Mouse (Mus musculus): ENCODE data around the gene Slc37a2. TPM values are rescaled to one million over a fixed set of nuclear protein-coding genes. Genes with fewer than 3 reads are reported as not detected.
A peak's percentile ranks its signal among the peaks of the same experiment; 100 is the strongest.

Gene Slc37a2
- polyA plus RNA-seq, 1 experiment from 2014 or later: 1.5 TPM

- DNase-seq (ENCODE audit: low spot score) (no peak), ATAC-seq (replicated peaks; ENCODE audit: low FRiP score, low TSS enrichment, low read depth) (no peak)
Observed at GRCm38 (mm10) chr9:37232201-37233195, 23.0 kb downstream of the Slc37a2 start.

GRCm38 (mm10) chr9:37230486-37231195, 24.9 kb downstream of the Slc37a2 start:
- no peaks in the 10 kb centered on the region for H3K9me3 ChIP-seq (ENCODE audit: control insufficient read depth, low read length)
- no peak overlapping the region for H3K9ac ChIP-seq (ENCODE audit: low read length)
- 91% methylated on average over 9 of the region's 9 CpGs for WGBS
- no peak overlapping the region for H3K4me3 ChIP-seq (ENCODE audit: low read depth, low read length)
- no peaks in the 10 kb centered on the region for H3K36me3 ChIP-seq (ENCODE audit: control insufficient read depth, insufficient read depth, low read length)
- no peak for DNase-seq (ENCODE audit: low spot score)
- no peak overlapping the region for H3K27ac ChIP-seq (ENCODE audit: low read depth)
- no peaks in the 10 kb centered on the region for H3K27me3 ChIP-seq (replicated peaks; ENCODE audit: control insufficient read depth, insufficient read depth, low read length)
- no peak for ATAC-seq (replicated peaks; ENCODE audit: low FRiP score, low TSS enrichment, low read depth)
- H3K4me1 ChIP-seq (replicated peaks; ENCODE audit: control insufficient read depth, insufficient read depth, low read length): no peaks in the 10 kb centered on the region
- H3K4me2 ChIP-seq (ENCODE audit: low read length): no peak overlapping the region

More at GRCm38 (mm10) chr9:37232201-37233195, 23.0 kb downstream of the Slc37a2 start:
- H3K4me2 ChIP-seq (ENCODE audit: low read length): no peak overlapping the region
- H3K4me1 ChIP-seq (replicated peaks; ENCODE audit: control insufficient read depth, insufficient read depth, low read length): no peaks in the 10 kb centered on the region
- no peak overlapping the region for H3K27ac ChIP-seq (ENCODE audit: low read depth)
- H3K9ac ChIP-seq (ENCODE audit: low read length): no peak overlapping the region
- H3K36me3 ChIP-seq (ENCODE audit: control insufficient read depth, insufficient read depth, low read length): no peaks in the 10 kb centered on the region
- no peaks in the 10 kb centered on the region for H3K9me3 ChIP-seq (ENCODE audit: control insufficient read depth, low read length)
- 61% methylated on average over 22 of the region's 22 CpGs for WGBS
- H3K27me3 ChIP-seq (replicated peaks; ENCODE audit: control insufficient read depth, insufficient read depth, low read length): no peaks in the 10 kb centered on the region
- H3K4me3 ChIP-seq (ENCODE audit: low read depth, low read length): no peak overlapping the region

DNA sequence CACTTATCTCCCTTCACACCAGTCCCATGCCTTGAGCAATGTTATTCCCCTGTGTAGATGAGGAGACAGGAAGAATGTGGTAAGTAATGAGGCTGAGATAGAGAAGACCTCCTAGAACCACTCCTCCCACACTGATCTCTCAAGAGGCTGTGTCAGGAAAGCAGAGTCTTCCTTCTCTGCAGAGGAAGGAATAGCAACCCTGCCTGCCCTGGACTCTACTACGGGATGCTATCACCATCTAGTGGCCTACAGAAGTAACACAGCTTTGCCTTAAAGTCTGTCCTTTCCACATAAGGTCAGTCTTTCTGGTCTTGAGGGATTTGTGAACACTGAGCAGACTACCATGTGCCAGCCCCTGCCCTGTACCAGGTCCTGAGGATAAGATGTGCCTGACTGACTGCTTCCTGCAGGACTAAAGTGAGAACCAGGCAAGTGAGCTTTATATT, 25.6 kb downstream of the Slc37a2 start:
- no peak overlapping the region for H3K4me2 ChIP-seq (ENCODE audit: low read length)
- no peak overlapping the region for H3K4me3 ChIP-seq (ENCODE audit: low read depth, low read length)
- no peaks in the 10 kb centered on the region for H3K9me3 ChIP-seq (ENCODE audit: control insufficient read depth, low read length)
- no peak overlapping the region for H3K9ac ChIP-seq (ENCODE audit: low read length)
- 7% methylated on average over 1 of the region's 1 CpGs for WGBS
- H3K27ac ChIP-seq (ENCODE audit: low read depth): no peak overlapping the region
- H3K27me3 ChIP-seq (replicated peaks; ENCODE audit: control insufficient read depth, insufficient read depth, low read length): no peaks in the 10 kb centered on the region
- ATAC-seq (replicated peaks; ENCODE audit: low FRiP score, low TSS enrichment, low read depth) (peak; percentile 50), DNase-seq (ENCODE audit: low spot score) (peak; percentile 79)
- H3K36me3 ChIP-seq (ENCODE audit: control insufficient read depth, insufficient read depth, low read length): no peaks in the 10 kb centered on the region
- H3K4me1 ChIP-seq (replicated peaks; ENCODE audit: control insufficient read depth, insufficient read depth, low read length): no peaks in the 10 kb centered on the region

DNA sequence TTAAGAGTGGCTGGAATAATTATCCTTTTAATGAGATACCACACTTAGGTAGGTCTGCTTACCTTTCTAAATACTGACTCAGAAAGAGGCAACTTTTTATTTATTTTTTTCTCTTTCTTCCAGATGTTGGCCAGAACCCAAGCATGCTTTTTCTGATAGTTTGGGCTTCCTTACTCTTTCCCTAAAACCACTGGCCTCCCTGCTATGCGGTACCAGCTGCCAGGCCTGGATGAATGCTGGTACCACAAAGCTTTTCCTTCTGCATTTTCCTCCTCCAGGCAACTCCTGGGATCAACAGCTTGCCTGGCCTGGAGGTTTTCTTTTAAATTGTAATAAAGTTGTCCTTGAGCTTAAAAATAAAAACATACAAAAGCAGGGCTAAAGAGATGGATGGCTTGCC, 30.0 kb downstream of the Slc37a2 start:
- Histone ChIP-seq H3K4me1 (replicated peaks; ENCODE audit: control insufficient read depth, insufficient read depth, low read length) (no peaks in the 10 kb centered on the region), H3K9me3 (ENCODE audit: control insufficient read depth, low read length) (no peaks in the 10 kb centered on the region), H3K4me3 (ENCODE audit: low read depth, low read length) (no peak overlapping the region), H3K27me3 (replicated peaks; ENCODE audit: control insufficient read depth, insufficient read depth, low read length) (no peaks in the 10 kb centered on the region), H3K9ac (ENCODE audit: low read length) (no peak overlapping the region), H3K4me2 (ENCODE audit: low read length) (no peak overlapping the region), H3K36me3 (ENCODE audit: control insufficient read depth, insufficient read depth, low read length) (peaks cover 2% of the 10 kb centered on the region; the same call in 1 of the 2 replicates), H3K27ac (ENCODE audit: low read depth) (no peak overlapping the region)
- DNase-seq (ENCODE audit: low spot score): no peak
- WGBS: 85% methylated on average over 1 of the region's 1 CpGs
- no peak for ATAC-seq (replicated peaks; ENCODE audit: low FRiP score, low TSS enrichment, low read depth)

GRCm38 (mm10) chr9:37220755-37221154, 34.8 kb downstream of the Slc37a2 start:
- Histone ChIP-seq H3K9ac (ENCODE audit: low read length) (no peak overlapping the region), H3K4me1 (replicated peaks; ENCODE audit: control insufficient read depth, insufficient read depth, low read length) (no peaks in the 10 kb centered on the region), H3K4me3 (ENCODE audit: low read depth, low read length) (no peak overlapping the region), H3K27me3 (replicated peaks; ENCODE audit: control insufficient read depth, insufficient read depth, low read length) (no peaks in the 10 kb centered on the region), H3K9me3 (ENCODE audit: control insufficient read depth, low read length) (no peaks in the 10 kb centered on the region), H3K4me2 (ENCODE audit: low read length) (no peak overlapping the region), H3K36me3 (ENCODE audit: control insufficient read depth, insufficient read depth, low read length) (peaks cover 2% of the 10 kb centered on the region; the same call in 1 of the 2 replicates), H3K27ac (ENCODE audit: low read depth) (no peak overlapping the region)
- WGBS: 91% methylated on average over 8 of the region's 8 CpGs
- no peak for ATAC-seq (replicated peaks; ENCODE audit: low FRiP score, low TSS enrichment, low read depth)
- no peak for DNase-seq (ENCODE audit: low spot score)

DNA sequence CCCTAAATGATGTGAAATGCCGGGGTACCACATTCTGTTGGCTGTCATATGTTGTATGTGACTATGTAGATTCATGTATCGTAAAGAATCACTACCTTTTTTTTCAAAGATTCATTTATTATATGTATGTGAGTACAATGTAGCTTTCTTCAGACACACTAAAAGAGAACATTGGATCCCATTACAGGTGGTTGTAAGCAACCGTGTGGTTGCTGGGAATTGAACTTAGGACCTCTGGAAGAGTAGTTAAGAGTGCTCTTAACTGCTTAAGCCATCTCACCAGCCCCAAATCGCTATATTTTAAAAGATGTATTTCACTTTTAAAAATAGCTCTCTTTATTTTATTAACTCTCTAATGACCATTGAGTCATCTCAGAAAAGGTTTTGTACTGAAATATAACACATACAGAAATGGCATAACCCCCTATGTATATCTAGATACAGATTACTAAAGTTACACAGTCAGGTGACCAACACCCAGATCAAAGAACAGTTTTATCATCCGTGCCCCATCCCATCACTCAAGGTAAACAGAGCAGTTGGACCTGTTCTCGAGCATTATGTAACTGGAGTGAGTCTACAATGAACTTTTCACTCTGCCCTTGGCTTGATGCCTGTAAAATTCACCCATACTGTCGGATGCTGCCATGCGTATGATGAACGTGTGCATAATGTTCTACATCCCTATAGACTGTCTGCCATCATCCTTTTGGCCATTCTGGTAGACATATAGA, 41.0 kb downstream of the Slc37a2 start:
- DNase-seq (ENCODE audit: low spot score) (no peak), ATAC-seq (replicated peaks; ENCODE audit: low FRiP score, low TSS enrichment, low read depth) (no peak)
- 74% methylated on average over 9 of the region's 9 CpGs for whole genome bisulfite sequencing
- Histone ChIP-seq H3K9ac (ENCODE audit: low read length) (no peak overlapping the region), H3K36me3 (ENCODE audit: control insufficient read depth, insufficient read depth, low read length) (no peaks in the 10 kb centered on the region), H3K27me3 (replicated peaks; ENCODE audit: control insufficient read depth, insufficient read depth, low read length) (no peaks in the 10 kb centered on the region), H3K27ac (ENCODE audit: low read depth) (no peak overlapping the region), H3K4me1 (replicated peaks; ENCODE audit: control insufficient read depth, insufficient read depth, low read length) (no peaks in the 10 kb centered on the region), H3K9me3 (ENCODE audit: control insufficient read depth, low read length) (no peaks in the 10 kb centered on the region), H3K4me2 (ENCODE audit: low read length) (no peak overlapping the region), H3K4me3 (ENCODE audit: low read depth, low read length) (no peak overlapping the region)

DNA sequence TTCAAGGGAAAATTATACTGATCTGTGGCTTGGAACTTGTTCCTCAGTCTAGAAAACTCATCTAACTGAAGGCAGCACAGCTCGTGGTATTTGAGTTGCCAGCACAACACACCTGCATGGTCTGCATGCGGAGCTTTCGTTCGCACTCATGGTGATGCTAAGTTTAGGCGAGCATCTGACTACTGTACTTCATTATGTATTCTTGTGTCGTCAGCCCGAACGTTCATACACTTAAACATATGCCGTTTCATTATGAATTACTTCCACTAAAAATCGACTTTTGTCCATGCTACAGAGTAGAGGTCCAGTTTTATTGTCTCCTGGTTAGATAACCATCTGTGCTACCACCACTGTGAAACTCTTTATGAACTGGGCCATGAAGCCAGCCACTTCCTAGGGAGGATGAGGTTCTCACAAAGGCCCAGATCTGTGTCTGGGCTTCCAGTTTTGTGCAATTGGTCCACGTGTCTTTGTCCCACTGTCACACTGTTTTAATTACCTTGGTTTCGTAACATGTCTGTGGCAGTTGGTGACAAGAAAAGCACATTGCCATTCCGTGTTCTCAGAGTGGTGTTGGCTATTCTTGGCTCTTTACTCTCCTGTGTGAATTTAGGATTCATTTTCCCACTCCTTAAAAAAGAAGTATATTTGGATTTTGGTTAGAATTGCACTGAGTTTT, 42.3 kb downstream of the Slc37a2 start:
- Histone ChIP-seq H3K27me3 (replicated peaks; ENCODE audit: control insufficient read depth, insufficient read depth, low read length) (no peaks in the 10 kb centered on the region), H3K4me2 (ENCODE audit: low read length) (no peak overlapping the region), H3K4me1 (replicated peaks; ENCODE audit: control insufficient read depth, insufficient read depth, low read length) (peaks cover 5% of the 10 kb centered on the region; the same call in 1 of the 2 replicates), H3K27ac (ENCODE audit: low read depth) (no peak overlapping the region), H3K4me3 (ENCODE audit: low read depth, low read length) (no peak overlapping the region), H3K9me3 (ENCODE audit: control insufficient read depth, low read length) (no peaks in the 10 kb centered on the region), H3K9ac (ENCODE audit: low read length) (no peak overlapping the region), H3K36me3 (ENCODE audit: control insufficient read depth, insufficient read depth, low read length) (no peaks in the 10 kb centered on the region)
- 85% methylated on average over 13 of the region's 13 CpGs for WGBS
- no peak for DNase-seq (ENCODE audit: low spot score)
- ATAC-seq (replicated peaks; ENCODE audit: low FRiP score, low TSS enrichment, low read depth): no peak

Measured in intestine, embryonic 14.5 days (tissue).